Mouse (Mus musculus) erythroblast, adult 5-6 weeks (primary cell): ENCODE data around the gene Edem2. TPM values are rescaled to one million over a fixed set of nuclear protein-coding genes. Genes with fewer than 3 reads are reported as not detected.
"Not testable (repeated sequence)": the region's sequence is repeated elsewhere in the genome, so short reads cannot be mapped to it uniquely, and the experiment has no call there.

Experiments
- ATAC-seq: replicated peaks from 2 replicates; pipeline ENCODE4 v1.8.0; 2016; ENCODE audit warnings: moderate number of reproducible peaks, mild to moderate bottlenecking, moderate TSS enrichment, inconsistent platforms; ENCODE audit not compliant: poor library complexity, low FRiP score, severe bottlenecking
- total RNA-seq, 2 experiments: library from RNA; stranded (forward) in 1 of 2; stranded (reverse) in 1 of 2; fragments of 150-400 nt in 1 of 2; fragments of 200-764, 138-1000 nt in 1 of 2; gene quantifications; 2 replicates each; pipeline versions ENCODE4 v1.2.3 to v1.2.4; 2015 to 2017; ENCODE audit warnings: low replicate concordance in 2 of 2

The Edem2 gene
- total RNA-seq, 2 experiments from 2014 or later, result 7.3 to 9.8 TPM

DNA sequence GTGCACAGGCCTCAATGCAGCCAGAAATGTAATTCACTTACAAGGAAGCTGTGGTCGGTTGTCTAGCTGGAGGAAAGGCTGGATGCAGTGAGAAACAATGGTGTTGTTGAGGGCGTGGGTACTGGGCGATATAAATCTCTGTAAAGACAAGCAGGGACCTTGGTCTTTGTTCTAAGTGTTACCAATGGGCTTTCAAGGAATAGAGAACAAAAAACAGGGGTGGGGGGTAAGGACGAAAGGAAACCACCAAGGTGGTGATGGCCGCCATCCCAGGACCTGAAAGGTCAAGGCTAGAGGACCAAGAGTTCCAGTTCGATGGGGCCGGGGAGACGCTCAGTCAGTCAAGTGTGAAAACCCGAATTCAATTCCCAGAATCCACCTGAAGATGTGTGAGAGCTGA lies 8.5 kb upstream of the Edem2 start:
- ATAC-seq, result no peak

DNA sequence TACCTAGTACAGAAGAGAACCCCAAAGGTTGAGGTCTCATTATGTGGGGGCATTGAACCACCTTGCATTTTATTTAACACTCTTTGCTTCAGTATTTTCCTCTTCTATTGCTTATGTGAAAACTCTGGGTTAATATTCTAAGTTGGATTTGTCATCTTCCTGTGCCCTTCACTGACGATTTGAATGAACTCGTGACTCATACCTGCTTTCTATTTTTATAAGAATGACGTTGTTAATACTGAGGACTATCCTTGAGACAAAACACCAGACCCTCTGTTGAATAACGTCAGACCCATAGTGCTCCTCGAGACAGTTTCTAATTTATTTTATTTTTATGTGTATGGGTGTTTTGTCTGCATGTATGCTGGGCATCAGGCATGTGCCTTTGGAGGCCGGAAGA lies 7.7 kb upstream of the Edem2 start:
- ATAC-seq, result no peak

DNA sequence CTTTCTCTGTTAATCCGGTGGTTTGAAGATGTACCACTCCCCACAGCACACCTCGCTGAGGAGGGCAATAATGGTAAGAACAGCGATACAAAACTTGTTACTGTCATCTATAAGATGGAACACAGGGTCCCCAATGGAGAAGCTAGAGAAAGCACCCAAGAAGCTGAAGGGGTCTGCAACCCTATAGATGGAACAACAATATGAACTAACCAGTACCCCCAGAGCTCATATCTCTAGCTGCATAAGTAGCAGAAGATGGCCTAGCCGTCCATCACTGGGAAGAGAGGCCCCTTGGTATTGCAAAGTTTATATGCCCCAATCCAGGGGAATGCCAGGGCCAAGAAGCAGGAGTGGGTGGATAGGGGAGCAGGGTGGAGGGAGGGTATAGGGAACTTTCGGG lies 6.5 kb upstream of the Edem2 start, which contains the start of gene Gm17581:
Gm17581 (minus strand) TSS at position 101 of the 400 bp plus-strand sequence.
- ATAC-seq, result not testable (repeated sequence)

DNA sequence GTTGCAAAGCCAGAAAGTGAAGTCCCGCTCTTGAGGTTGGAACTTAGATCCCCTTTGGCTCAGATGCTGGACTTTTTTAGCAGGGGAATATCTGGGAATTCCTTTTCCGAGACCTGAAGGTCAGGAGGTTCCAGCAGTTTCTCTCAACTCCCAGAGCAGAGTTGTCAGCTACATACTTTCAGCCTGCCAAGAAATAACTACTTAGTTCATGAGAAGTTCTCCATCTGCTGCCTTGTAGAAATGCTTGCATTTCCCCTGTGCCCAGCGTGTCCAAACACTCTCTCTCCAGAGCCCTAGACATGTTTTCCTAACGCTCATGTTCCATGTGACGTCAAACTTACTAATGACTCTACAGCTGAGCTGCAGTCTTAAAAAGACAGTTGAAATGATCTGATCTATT lies 5.8 kb upstream of the Edem2 start:
- no peak for ATAC-seq

DNA sequence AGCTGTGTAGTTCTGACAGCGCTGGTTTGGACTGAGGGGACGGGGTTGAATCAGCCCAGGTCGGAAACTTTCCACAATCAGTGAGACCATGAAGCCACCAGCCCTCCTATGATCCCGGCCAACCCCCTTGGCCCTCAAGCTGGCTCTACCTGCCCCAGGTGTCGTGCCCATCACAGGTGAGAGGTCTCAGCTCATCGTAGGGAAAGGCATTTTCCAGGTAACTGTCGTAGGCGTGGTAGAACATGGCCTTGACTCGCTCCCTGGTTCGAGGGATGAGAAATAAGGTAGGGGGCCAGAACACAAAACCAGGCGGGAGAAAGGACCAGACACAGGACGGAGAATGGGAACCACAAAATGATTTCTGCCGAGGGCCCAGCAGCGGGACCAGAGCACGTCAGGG lies 533 bp downstream of the Edem2 start:
- no peak for ATAC-seq

DNA sequence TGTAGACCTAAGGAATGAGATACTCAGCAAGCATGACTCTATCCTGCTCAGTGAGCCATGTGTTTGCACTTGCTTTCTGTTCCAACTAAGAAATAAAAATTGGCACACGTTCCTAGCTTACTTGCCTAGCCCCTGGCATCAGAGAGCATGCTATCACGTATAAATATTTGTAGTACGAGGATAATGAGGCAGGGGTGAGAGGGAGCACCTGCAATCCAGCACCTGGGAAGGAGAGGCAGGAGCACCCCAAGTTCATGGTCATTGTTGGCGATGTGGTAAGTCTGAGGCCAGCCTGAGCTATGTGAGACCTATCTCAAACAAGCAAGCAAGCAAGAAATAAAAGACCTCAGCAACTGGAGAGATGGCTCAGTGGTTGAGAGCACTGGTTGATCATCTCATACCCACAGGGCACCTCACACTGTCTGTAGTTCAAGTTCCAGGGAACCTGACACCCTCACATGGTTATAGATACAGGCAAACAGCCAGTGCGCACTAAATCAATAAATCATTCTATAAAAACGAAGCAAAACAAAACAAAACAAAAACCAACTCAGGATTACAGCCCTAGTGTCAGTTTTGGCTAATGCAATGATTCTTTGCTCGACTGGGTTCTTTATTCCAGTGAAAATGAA lies 1.4 kb downstream of the Edem2 start:
- no peak for ATAC-seq

DNA sequence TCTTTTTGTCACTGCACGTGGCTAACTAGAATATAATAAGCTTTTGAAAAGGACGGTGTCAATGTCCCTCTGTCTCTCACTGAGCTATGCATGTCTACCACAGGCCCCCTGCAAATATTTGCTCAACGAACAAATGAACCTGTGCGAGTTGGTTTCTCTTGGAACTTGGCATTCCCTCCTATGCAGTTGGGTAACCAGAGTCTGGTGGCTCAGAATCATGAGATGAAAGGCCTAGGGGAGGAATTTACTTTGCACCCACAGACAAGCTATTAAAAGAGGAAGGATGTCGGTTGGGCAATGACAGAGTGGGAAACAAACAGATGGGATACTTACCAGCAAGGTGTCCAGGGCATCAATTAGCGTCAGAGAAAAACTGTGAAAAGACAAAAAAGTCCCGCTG lies 3.0 kb downstream of the Edem2 start:
- ATAC-seq, result no peak

DNA sequence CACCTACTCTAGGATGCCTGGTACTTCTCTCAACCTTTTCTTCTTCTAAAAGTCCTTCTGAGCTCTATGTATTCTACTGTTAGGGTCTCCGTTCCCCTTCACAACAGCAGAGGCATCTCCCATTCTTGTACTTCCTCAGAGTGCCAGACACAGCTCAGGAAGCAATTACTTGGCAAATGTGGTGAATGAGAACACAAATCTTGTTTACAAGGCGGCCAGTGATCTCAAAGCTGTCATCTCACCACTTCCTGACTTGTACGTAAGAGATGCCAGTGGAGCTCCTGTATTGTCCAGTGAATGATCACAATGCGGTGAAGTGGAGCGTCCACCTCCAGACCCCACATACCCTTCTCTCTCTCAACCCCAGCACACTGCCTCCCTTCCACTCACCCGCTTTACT lies 4.7 kb downstream of the Edem2 start:
- no peak for ATAC-seq

DNA sequence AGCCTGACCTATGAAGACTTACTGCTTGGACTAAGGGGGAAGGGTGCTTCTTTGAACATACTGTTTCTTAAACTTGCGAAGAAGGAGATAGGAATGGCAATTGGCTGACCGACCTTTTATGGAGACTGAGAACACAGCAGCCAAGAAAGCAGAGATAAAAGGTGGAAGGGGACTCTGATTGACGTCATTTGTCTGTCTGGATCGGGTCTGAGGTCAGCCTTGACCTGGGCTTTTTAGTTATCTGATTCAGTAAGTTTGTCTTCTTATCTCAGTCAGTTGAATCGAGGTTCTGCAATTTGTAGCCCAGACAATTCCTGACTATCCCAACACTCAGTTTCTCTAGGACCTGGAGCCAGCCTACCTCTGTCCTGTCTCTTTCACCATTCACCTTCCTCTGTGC lies 5.2 kb downstream of the Edem2 start:
- no peak for ATAC-seq

DNA sequence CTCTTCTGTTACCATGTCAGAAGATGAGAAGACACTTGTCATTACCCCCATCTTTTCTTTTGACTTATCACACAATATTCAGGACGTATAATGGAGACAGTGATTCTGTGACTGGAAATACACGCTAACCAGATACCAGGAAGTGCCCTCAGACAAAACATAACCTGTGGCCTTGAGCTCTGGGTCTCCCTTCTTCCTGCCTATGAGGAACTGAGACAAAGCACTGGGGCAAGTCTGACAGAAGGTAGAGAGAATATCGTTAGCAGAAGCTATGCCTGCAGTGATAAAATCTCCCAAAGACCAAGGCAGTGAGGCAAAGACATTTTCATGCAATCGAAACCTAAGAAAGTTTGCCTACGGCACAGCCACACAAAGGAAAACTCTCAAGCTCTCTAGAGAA lies 8.7 kb downstream of the Edem2 start:
- ATAC-seq, result no peak

DNA sequence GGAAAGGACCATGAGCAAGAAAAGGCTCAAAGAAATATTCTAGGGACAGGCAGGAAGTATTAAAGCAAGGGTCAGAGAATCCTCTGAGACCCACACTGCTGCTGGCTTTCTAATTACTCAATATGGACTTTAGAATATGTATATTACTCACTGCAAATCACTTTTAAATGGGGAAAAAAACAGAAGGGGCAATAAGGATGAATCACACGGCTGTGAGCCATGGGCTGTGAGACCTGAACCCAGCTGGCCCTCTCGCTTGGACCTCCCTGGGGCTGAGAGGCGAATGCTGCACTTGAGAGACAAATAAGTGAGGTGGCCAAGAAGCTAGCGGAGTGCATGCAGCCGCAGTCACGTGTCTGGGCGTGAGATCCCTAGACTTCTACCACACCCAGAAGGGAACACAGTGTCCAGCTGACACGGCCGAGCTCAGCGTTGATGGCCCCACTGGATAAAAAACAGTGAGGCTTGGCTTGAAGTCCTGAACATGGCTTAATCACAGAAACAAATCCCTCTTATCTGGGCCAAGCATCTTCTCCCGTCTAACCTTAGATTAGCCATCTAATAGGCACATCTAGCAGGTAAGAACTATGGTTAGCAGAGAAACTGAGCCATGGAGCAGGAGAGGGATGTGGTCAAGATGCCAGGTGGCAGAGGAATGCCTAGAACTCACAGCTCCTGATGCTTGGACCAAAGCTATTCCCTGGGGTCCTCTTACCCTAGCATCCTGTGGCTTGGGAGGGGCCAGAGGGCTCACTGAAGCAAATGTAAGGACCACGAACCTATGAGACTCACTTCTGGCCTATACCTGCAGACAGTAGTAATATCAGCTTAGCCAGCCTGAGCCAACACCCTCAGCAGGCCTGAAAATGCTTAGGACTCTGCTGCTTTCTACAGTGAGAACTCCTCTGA lies 11.9 kb downstream of the Edem2 start:
- no peak for ATAC-seq

DNA sequence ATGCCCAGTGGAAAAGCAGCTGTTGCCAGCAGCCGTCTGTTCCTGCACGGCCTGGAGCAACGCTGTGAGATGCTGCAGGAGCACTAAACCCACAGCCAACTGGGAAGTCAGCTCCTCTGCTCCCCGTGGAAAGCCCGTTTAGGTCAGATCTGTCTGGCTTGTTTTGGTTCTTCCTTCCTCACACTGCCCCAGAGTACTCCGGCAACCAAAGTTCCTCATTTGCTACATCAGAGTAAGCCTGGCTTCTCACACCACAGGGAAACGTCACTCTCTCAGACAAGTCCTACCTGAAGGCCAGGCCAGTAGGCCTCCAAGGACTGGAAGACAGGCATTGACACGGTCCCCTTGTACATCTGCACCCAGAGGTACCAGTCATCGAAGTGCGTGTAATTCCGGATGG lies 18.7 kb downstream of the Edem2 start:
- ATAC-seq, result no peak

DNA sequence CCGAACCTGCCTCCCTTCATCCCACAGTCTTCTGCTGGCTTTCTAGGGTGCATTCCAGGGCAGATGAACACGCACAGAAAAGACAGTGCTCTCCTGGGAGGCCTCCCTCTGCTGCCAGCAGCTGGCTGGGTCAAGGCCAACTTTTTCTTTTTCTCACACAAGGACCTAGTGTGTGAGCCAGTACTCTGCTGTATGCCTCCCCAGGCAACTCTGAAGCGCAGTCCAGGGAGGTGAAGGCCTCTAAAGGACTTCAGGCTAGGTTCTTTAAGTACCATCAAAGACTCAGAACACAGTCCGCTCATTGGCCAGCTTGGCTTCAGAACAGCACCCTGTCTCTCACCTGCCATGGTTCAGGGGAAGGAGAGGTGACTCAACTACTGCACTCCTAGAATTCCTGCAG lies 22.0 kb downstream of the Edem2 start:
- no peak for ATAC-seq

DNA sequence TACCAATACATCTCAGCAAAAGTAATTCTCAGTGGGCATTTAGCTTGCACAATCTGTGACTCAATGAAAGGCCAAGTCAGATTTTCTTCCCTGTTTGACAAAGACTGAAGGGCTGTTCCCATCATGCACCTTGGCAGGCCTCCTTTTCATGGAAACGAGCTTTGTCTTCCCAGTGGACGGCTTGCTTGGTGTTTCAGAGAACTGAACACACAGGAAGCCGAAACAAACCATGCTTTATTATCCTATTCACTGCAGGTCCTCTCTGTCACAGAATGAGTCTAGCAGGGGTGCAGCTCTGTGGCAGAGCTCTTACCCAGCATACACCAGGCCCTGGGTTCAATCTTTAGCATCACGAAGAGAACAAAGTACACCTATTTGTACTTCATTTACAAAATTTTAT lies 25.6 kb downstream of the Edem2 start:
- ATAC-seq, result no peak

DNA sequence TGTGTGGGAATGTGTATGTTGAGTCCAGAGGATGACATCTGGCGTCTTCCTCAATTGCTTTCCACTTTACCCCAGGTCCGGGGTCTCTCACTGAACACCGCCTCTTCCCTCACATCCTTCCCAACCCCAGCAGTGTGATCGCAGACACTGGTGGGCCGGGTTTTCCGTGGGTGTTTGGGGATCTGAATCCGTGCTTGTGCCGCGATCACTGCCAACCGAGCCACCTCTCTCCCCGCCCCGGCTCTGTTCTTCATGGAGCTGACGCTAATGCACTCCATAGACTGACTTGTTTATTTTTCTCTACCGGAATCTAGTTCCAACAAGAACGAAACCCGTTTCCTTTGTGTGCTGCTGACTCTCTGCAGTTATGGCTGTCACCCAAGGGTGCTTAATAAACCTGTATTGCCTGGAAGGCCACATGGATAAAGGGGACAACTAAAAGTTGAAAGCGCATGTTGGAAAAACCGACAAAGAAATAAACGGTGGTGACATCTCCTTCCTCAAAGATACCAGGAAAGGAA lies 27.8 kb downstream of the Edem2 start:
- ATAC-seq, result no peak

DNA sequence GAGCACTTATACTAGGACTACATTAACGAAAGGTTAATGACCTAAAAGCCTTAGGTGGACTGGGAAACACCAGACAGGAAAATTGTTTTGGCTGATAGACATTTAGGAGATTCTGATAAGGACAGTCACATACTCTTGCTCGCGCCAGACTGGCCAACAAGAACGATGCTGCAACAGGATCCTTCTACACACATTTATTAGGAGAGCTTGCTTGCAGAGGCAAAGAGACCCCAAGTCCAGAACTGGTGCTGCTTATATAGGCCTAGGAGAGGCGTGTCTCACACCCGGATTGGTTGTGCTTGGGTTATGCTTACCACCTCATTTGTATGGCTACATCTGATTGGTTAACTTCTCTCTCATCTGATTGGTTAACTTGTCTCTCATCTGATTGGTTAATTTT lies 30.8 kb downstream of the Edem2 start:
- ATAC-seq, result not testable (repeated sequence)

DNA sequence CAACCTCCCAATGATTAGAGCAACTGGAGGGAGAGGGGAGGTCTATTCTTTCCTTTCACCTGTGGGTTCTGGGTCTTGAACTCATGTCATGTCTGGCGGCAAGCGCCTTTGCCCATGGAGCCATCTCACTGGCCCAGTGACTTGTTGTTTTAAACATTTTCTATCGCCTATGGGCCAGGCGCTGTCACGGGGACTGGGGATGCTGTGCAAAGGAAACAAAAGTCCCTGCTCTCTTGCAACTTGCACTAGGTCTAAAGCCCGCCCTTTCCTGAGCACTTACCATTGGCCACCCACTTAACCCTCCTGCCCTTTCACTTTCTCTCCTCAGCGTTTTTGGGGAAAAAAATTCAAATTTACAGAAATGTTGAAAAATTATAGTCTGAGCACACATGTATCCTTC lies 32.4 kb downstream of the Edem2 start:
- ATAC-seq, result no peak

DNA sequence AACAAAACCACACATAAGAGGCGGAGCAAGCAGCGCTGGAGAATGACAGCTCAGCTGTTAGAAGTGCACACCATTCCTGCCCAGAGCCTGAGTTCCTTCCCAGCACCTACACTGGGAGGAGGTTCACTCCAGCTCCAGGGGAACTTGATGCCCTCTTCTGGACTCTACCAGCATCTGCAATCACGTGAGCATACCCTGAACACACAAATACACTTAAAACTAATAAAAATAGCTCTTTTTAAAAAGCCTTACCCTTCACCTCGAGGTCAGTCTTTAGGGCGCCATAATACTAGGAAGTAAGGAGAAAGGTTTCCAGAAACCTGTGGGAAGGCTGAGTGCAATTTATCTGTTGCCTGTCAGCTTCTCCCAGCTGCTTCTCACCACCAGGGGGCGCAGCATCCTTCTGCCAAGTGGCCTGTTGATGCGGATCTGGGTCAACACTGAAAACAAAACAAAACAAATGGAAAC lies 33.1 kb downstream of the Edem2 start:
- ATAC-seq, result peak; percentile 71

DNA sequence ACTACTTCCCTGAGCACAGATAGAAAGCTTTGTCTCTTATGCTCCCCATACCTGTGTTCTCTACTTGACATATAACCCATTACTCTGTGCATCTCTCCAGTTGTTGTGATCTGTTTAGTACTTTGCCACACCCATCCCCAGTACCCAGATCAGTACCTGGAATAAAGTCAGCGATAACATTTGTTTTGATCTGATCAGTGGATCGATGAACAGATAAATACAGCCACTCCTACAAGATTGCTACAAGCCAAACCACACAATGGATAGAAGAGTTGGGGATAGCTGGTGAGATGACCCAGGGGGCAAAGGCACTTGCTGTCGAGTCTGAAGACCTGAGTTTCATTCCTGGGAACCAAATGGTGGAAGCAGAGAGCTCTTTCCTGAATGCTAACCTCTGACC lies 34.0 kb downstream of the Edem2 start:
- no peak for ATAC-seq

DNA sequence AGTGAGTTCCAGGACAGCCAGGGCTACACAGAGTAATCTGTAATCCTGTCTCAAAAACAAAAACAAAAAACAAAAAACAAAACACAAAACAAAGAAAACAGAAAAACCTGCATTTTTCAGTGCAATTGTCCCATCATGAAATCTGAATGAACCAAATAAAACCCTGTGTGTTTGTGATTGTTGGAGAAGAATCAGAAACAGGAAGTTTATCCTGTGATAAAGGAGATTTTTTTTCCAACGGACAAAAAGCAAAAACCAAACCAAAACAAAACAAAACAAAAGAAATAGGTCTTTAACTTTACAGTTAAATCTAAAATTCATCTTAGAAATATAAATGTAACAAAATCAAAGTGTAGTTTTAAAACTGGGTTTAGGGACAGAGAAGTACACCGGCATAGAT lies 34.7 kb downstream of the Edem2 start:
- no peak for ATAC-seq

DNA sequence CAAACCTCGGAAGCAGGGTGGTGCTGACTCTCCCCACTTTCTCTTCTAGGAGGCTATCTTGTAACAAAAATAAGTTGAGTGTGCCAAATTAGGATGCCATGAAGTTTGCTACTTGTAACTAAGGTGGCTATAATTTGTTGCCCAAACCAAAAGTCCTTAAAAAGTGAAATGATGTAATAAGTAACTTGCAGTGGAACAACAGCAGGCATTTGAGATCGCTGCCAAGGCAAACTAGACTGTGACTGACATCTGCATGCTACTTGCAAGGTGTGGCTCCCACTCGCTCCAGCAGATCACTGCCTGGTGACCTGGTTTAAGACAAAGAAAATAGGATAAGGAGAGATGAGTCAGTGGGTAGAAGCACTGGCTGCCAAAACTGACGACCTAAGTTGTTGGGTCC lies 36.1 kb downstream of the Edem2 start:
- no peak for ATAC-seq
